Mouse (Mus musculus) lung, embryonic 16.5 days (tissue): Measurements from ENCODE around the gene Nudt16l1. TPM values are rescaled to one million over a fixed set of nuclear protein-coding genes. Genes with fewer than 3 reads are reported as not detected.

Experiments
- ATAC-seq: fragments of 200-750 bp; cut with Nextera tagmentation; 2 replicates; pipeline ENCODE4 v1.8.0; 2017; ENCODE audit warnings: low read depth, mild to moderate bottlenecking, moderate library complexity
- H3K27ac ChIP-seq: fragments of 300-500 bp; sonication (generic); 2 replicates; pipeline ENCODE4 v1.5.1; 2014; ENCODE audit warnings: mild to moderate bottlenecking, control low read depth, low read length
- H3K27me3 ChIP-seq: fragments of 300-500 bp; sonication (generic); 2 replicates; pipeline ENCODE4 v1.6.1; 2014; ENCODE audit warnings: low read depth, low read length, mixed read lengths; ENCODE audit not compliant: control insufficient read depth, insufficient read depth
- H3K36me3 ChIP-seq: fragments of 300-500 bp; sonication (generic); 2 replicates; pipeline ENCODE4 v1.6.1; 2014; ENCODE audit warnings: low read length; ENCODE audit not compliant: control insufficient read depth, insufficient read depth
- H3K4me1 ChIP-seq: fragments of 300-500 bp; sonication (generic); replicated peaks from 2 replicates; pipeline ENCODE4 v1.6.1; 2014; ENCODE audit warnings: low read length, mixed read lengths; ENCODE audit not compliant: control insufficient read depth, insufficient read depth
- H3K4me2 ChIP-seq: fragments of 300-500 bp; sonication (generic); 2 replicates; pipeline ENCODE4 v1.6.1; 2014; ENCODE audit warnings: low read depth, low read length, control low read depth
- H3K4me3 ChIP-seq: fragments of 300-500 bp; sonication (generic); 2 replicates; pipeline ENCODE4 v1.5.1; 2014; ENCODE audit warnings: mild to moderate bottlenecking, low read length, control low read depth
- H3K9ac ChIP-seq: fragments of 300-500 bp; sonication (generic); 2 replicates; pipeline ENCODE4 v1.6.1; 2014; ENCODE audit warnings: low read length, control low read depth
- H3K9me3 ChIP-seq: fragments of 300-500 bp; sonication (generic); 2 replicates; pipeline ENCODE4 v1.6.1; 2016; ENCODE audit warnings: low read length; ENCODE audit not compliant: control insufficient read depth
- WGBS: fragments of 180-500 bp; shearing (Covaris S2); extraction: QIAGEN DNeasy Blood & Tissue Kit; methylation state at CpG from one replicate; pipeline ENCODE4 v1.1.7; 2014; 5-methylcytosine and 5-hydroxymethylcytosine counted together
- polyA plus RNA-seq: library from polyadenylated mRNA; unstranded; fragments of >200 nt; fragmentation: Nextera tagmentation; extraction: Ambion mirVana; gene quantifications from 2 replicates; pipeline ENCODE4 v1.2.1, GENCODE M21; 2015

Nudt16l1 gene
- polyA plus RNA-seq, 1 experiment from 2014 or later, result 144 TPM

DNA sequence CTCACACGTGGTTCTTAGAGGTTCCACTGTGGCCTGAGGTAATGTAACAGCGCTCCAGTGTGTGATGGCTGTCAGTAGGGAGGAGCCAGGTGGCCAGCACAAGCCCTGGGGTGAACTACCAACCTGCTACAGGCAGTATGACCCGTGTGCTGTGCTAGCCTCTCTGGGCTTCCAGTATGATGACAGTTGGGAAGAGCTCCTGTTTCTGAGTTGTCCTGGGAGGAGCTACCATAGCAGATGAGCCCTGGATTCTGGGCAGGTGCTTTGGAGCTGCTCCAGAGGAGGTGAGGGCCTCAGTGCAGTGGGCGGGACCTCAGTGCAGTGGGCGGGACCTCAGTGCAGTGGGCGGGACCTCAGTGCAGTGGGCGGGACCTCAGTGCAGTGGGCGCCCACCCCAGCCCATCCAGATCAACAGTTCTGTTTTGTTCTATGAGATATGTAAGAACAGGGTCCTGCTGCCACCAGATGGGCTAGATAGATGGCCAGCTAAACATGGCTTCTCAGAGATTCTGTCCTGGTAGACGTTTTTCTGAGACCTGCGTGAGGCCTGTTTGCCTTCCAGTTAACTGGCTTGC lies 26.4 kb upstream of the Nudt16l1 start:
- WGBS, result 79% methylated on average over 10 of the region's 10 CpGs
- no peak overlapping the region for H3K4me2 ChIP-seq
- peaks cover 35% of the 10 kb centered on the region for H3K36me3 ChIP-seq
- no peaks in the 10 kb centered on the region for H3K27me3 ChIP-seq
- H3K9ac ChIP-seq, result no peak overlapping the region; the same call in 1 of the 2 replicates
- no peak overlapping the region for H3K4me3 ChIP-seq
- peak overlapping the region; percentile 71; the same call in 1 of the 2 replicates for H3K27ac ChIP-seq
- H3K4me1 ChIP-seq, result peaks cover 9% of the 10 kb centered on the region
- no peak for ATAC-seq
- H3K9me3 ChIP-seq, result no peaks in the 10 kb centered on the region

DNA sequence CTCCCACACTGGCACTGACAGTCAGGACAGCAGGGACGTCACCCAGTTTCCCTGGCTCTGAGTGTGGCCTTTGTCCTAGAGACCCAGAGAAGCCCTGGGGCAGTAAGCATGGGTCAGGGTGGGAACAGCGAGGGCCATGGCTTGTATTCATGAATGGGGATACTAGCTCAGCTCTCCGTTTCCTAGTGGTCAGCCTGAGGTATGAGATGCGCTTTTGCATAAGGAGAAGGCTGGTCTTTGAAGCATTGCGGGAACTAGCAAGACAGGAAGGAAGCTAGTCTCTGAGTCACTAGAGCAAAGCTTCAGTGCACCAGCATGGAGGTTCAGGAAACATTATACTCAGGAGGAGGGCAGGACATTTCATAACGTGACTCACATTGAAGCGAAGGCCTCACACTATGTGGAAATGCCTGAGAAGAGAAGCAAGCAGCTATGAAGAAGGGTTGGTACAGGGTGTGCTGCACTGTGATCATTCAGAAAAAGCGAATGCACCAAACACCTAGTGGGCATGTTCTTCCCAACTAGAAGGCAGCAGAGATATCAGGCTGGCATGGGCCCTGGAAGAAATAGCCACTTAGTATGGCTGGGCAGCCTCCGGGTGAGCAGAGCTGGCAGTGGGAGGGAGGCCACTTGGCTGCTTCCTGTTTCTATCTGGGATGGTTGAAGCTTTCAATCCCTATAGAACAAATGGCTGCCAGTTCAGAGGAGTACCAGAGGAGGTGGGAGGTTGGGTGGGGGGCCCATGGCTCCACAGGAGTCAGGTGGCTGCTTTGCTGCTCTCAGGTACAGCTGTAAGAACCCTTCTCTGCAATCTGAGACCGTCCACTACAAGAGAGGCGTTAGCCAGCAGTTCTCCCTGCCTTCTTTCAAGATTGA lies 25.4 kb upstream of the Nudt16l1 start:
- Histone ChIP-seq H3K36me3 (peaks cover 35% of the 10 kb centered on the region), H3K4me3 (no peak overlapping the region), H3K27ac (peak overlapping the region; percentile 71), H3K9me3 (no peaks in the 10 kb centered on the region), H3K4me2 (no peak overlapping the region), H3K4me1 (peaks cover 5% of the 10 kb centered on the region), H3K27me3 (no peaks in the 10 kb centered on the region), H3K9ac (0 out of 2 replicates have a peak overlapping the region, but pooled peaks have one; percentile 17)
- peak; percentile 15; the same call in 1 of the 2 replicates for ATAC-seq
- 53% methylated on average over 11 of the region's 11 CpGs for WGBS

DNA sequence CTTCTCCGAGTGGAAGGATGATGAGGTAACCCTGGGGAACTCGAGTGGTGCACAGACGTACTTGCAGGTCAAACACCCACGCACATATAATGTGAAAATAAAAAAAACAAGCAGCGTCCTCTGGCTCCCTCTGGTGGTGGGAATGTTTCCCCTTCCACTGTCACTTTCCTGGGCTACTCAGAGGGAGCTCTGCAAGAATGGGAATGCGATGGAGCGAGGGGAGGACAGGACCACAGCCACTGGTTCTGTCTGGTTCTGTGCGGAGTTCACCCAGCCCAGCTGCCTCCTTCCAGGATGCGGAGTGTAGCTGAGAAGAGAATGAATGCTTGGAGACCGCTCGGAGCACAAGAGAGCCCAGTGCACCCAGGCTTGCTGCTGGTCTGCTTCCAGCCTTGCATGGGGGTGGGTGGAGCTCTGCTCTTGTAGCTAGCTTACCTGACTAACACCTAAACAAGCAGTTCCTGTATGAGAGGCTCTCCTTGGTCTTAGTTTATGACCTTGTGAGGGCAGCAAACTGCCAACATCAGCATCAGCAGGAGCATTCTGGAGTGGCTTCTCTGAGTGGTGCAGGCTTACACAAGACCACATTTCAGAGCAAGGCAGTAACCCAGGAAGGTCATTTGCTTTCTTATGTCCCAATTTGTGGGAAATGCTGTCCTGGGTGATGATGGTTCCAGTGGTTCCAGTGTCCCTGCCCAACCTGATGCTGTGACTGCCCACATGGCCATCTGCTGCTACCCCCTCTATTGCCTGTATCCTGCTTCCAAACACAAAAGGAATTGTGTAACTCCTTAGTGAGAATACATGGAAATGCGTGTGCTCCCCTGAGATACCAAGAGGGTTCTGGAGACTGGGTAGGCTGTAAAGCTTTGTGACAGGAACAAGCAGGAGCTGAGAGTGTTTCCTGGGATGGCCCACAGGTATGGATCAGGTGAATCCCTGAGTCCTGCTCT lies 24.5 kb upstream of the Nudt16l1 start:
- Histone ChIP-seq H3K4me1 (peaks cover 5% of the 10 kb centered on the region), H3K9ac (0 out of 2 replicates have a peak overlapping the region, but pooled peaks have one; percentile 17), H3K27me3 (no peaks in the 10 kb centered on the region), H3K36me3 (peaks cover 37% of the 10 kb centered on the region), H3K27ac (peak overlapping the region; percentile 71), H3K4me3 (no peak overlapping the region), H3K9me3 (no peaks in the 10 kb centered on the region), H3K4me2 (no peak overlapping the region)
- 31% methylated on average over 12 of the region's 12 CpGs for WGBS
- peak; percentile 79 for ATAC-seq

DNA sequence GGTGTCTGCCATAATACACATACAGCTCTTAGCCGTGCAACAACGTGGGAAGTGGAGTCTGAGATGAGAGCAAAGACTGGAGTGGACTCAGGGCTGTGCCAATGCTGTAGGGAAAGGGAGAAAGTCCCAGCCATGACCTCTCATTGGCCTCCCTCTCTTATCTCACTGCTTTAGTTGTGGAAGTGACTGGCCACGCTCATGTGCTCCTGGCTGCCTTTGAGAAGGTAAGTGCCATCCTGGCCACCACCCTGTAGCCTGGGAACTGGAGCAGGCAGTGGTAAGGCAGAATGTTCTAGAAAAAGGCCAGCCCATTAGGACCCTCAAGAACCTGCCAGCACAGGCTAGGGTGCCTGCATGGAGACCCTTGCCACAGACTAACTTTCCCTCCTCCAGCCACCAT lies 22.6 kb upstream of the Nudt16l1 start:
- no peak overlapping the region for H3K9ac ChIP-seq
- H3K4me3 ChIP-seq, result no peak overlapping the region
- 78% methylated on average over 3 of the region's 3 CpGs for WGBS
- no peak overlapping the region for H3K4me2 ChIP-seq
- no peaks in the 10 kb centered on the region for H3K9me3 ChIP-seq
- no peak for ATAC-seq
- H3K27me3 ChIP-seq, result no peaks in the 10 kb centered on the region
- H3K27ac ChIP-seq, result no peak overlapping the region
- peaks cover 5% of the 10 kb centered on the region for H3K4me1 ChIP-seq
- peaks cover 30% of the 10 kb centered on the region for H3K36me3 ChIP-seq

DNA sequence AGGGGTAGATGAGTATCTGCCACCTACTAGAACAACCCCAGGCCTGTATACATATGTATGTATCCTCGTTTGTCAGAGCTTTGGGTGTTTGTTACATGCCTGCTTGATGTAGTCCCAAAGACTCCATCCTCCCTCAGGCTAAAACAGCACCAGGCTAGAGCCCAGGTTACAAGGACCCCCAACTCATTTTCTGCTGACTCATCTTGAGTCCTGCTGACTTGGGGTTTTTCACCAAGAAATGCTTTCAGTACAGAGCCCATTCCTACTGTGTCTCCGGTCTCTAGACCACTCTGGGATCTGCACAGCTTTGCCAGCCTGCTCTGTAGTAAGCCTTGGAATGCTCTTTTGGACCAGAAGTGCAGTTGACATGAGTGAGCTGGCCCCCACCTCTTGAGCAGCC lies 22.0 kb upstream of the Nudt16l1 start:
- whole genome bisulfite sequencing, result 80% methylated on average over 2 of the region's 2 CpGs
- H3K27me3 ChIP-seq, result no peaks in the 10 kb centered on the region
- peaks cover 26% of the 10 kb centered on the region for H3K36me3 ChIP-seq
- peaks cover 5% of the 10 kb centered on the region for H3K4me1 ChIP-seq
- H3K4me3 ChIP-seq, result no peak overlapping the region
- no peak overlapping the region for H3K4me2 ChIP-seq
- no peak for ATAC-seq
- H3K9ac ChIP-seq, result no peak overlapping the region
- no peaks in the 10 kb centered on the region for H3K9me3 ChIP-seq
- H3K27ac ChIP-seq, result no peak overlapping the region

DNA sequence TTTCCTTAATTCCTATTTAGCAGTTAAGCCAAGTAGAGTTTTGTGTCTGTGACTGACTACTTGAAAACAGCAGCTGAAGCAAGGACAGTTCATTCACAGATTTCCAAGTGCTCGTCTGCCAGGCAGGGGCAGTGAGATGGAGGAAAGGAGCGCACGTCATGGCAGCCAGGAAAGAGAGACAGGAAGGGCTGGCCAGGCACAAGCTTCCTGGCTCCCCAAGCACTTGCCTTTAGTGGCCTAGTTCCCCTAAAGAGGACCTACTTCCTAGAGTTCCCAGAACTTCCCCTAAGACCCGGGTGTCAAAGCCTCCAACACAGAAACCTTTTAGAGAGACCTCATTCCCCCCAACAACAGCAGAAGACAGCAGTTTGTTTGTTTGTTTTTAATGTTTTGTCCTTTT lies 18.0 kb upstream of the Nudt16l1 start:
- Histone ChIP-seq H3K9ac (no peak overlapping the region), H3K36me3 (peaks cover 31% of the 10 kb centered on the region), H3K9me3 (no peaks in the 10 kb centered on the region), H3K4me2 (no peak overlapping the region), H3K4me3 (no peak overlapping the region), H3K27ac (peak overlapping the region; percentile 42; the same call in 1 of the 2 replicates), H3K4me1 (no peaks in the 10 kb centered on the region), H3K27me3 (no peaks in the 10 kb centered on the region)
- ATAC-seq, result no peak
- WGBS, result 76% methylated on average over 4 of the region's 4 CpGs

DNA sequence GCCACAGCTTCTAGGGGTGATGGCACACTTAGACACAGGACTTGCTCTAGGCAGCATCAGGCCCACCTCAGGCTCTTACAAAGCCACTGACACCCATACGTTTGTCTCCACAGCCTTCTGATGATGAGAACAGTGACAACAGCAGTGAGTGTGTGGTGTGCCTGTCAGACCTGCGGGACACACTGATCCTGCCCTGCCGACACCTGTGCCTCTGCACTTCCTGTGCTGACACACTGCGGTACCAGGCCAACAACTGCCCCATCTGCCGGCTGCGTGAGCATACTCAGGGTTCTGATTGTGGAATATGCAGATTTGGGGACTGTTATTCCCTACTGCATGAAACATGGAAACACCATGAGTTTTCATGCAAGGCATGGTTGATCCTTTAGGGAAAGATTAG lies 16.1 kb upstream of the Nudt16l1 start:
- Histone ChIP-seq H3K4me2 (no peak overlapping the region), H3K4me1 (no peaks in the 10 kb centered on the region), H3K27ac (no peak overlapping the region), H3K9me3 (no peaks in the 10 kb centered on the region), H3K36me3 (peaks cover 30% of the 10 kb centered on the region), H3K27me3 (no peaks in the 10 kb centered on the region), H3K4me3 (no peak overlapping the region), H3K9ac (no peak overlapping the region)
- ATAC-seq, result no peak
- WGBS, result 88% methylated on average over 6 of the region's 6 CpGs

DNA sequence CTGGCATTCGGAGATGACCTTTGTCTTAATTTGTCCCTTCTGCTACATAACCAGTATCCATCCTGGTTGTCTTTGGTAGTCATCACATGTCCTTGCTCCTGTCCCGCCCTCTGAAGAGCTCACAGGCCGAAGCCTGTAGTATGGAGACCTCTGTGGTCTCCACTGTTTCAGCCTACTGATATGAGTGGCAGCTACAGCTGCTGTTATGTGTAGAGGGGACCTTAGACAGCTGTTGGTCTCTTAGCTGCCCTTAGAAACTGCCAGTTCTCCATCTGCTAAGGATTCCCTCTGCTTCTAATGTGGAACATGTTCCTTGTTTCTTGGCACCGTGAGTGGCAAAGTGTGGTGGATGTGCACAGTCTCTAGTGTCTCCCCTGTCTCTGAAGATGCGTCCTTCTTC lies 14.6 kb upstream of the Nudt16l1 start:
- no peak for ATAC-seq
- 93% methylated on average over 5 of the region's 5 CpGs for WGBS
- H3K4me2 ChIP-seq, result no peak overlapping the region
- no peaks in the 10 kb centered on the region for H3K4me1 ChIP-seq
- no peak overlapping the region for H3K27ac ChIP-seq
- H3K4me3 ChIP-seq, result no peak overlapping the region
- H3K9me3 ChIP-seq, result no peaks in the 10 kb centered on the region
- H3K27me3 ChIP-seq, result no peaks in the 10 kb centered on the region
- H3K36me3 ChIP-seq, result peaks cover 38% of the 10 kb centered on the region
- no peak overlapping the region for H3K9ac ChIP-seq

DNA sequence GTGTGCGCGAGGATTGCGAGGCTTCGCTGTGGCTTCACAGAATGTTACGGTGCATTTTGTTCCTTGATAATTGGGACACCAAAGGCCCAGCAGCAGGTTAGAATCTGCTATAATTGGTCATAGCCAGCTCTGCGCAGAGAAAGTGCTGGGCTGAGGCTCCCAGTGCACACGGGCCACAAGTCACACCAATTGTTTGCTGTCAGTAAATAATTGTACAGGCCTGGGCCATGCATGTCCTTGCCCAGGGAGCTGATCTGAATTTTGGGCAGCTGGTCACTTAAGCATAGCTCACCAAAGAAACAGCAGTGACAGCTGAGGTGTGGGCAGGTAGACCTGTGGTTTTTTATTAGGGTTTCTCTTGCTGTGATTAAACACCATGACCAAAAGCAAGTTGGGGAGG lies 10.6 kb upstream of the Nudt16l1 start:
- H3K27me3 ChIP-seq, result no peaks in the 10 kb centered on the region
- 91% methylated on average over 7 of the region's 7 CpGs for WGBS
- ATAC-seq, result no peak

More for the DNA sequence above, 10.6 kb upstream of the Nudt16l1 start:
- no peak overlapping the region for H3K4me3 ChIP-seq
- H3K4me2 ChIP-seq, result no peak overlapping the region
- H3K9me3 ChIP-seq, result no peaks in the 10 kb centered on the region
- H3K36me3 ChIP-seq, result peaks cover 39% of the 10 kb centered on the region
- H3K27ac ChIP-seq, result no peak overlapping the region
- H3K4me1 ChIP-seq, result no peaks in the 10 kb centered on the region
- no peak overlapping the region for H3K9ac ChIP-seq
